Mouse (Mus musculus): ENCODE measurements at regions not wholly inside any gene's neighbourhood (a gene's known extent, or its start where the extent isn't known, plus 50 kb on each side); places are given as distances from the start of the nearest gene placed in this dataset.

DNA sequence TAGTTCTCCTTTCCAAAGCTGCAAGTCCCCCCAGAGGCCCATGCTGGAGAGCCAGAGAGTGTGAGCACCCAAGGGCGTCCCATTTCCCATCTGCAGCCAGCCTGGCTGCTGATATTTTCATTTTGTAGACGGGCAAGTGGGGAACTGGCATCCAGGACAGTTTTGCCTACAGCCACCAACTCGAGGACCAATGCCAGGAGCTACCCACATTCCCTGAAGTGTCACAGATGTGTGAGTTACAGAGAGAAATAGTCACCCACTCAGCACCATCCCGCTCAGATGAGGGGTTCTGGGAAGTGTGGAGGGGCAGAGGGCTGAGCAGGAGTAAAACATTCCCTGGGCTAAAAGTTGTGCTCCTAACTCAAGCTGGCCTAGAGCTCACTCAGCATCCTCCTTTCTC lies 472.6 kb upstream of the Zmiz1 start:
- TF ChIP-seq CHD2 (IDR thresholded peaks at IDR 0.05; ENCODE audit: low read length) = no peak
- TF ChIP-seq KAT2A (conservative IDR thresholded peaks at IDR 0.05; ENCODE audit: low read depth, low read length) = no peak
- TF ChIP-seq CTCF (IDR thresholded peaks at IDR 0.05 in 2 of 3, conservative IDR thresholded peaks at IDR 0.05 in 1 of 3; ENCODE audit: control insufficient read depth in 1 of 3, insufficient read depth in 1 of 3, low read depth in 2 of 3, low read length in 3 of 3, poor library complexity in 1 of 3, severe bottlenecking in 1 of 3) = no peak
- TF ChIP-seq ZNF384 (IDR thresholded peaks at IDR 0.05; ENCODE audit: low read depth, low read length) = no peak
- TF ChIP-seq POLR2AphosphoS2 (IDR thresholded peaks at IDR 0.05; ENCODE audit: low read length) = no peak
- no peak for TF ChIP-seq USF1 (IDR thresholded peaks at IDR 0.05; ENCODE audit: low read depth, low read length)
- TF ChIP-seq MAZ (IDR thresholded peaks at IDR 0.05; ENCODE audit: low read depth, low read length) = no peak
- TF ChIP-seq E2F4 (IDR thresholded peaks at IDR 0.05; ENCODE audit: borderline replicate concordance, low read depth, low read length) = no peak
- no peak for TF ChIP-seq POLR2AphosphoS5 (IDR thresholded peaks at IDR 0.05; ENCODE audit: borderline replicate concordance, low read depth, low read length)
- TF ChIP-seq EP300 (IDR thresholded peaks at IDR 0.05; ENCODE audit: low read depth in 1 of 2, low read length in 2 of 2) = no peak
- TF ChIP-seq JUND (IDR thresholded peaks at IDR 0.05; ENCODE audit: low read depth, low read length) = no peak
